ENCODE assay signal across 19 mouse cellular contexts in genomic region chr12:79602641-79603040, GRCm38 (mm10).
DNase-seq lines count a peak whose midpoint lies in the region; ATAC-seq and TF ChIP-seq lines count a peak whose summit lies in the region.
"Had no signal": no experiment of that assay in that cellular context is flagged by ENCODE, and none has a peak within 500 bp of the region (broad histone marks: within the 10 kb centered on the region; RNA-seq: fewer than 3 reads in every experiment).

No protein-coding gene starts in this region.

- no peak for DNase-seq in midbrain, embryonic 10.5 days (ENCODE audit: low spot score)
- DNase-seq in midbrain, embryonic 14.5 days: no peak
- DNase-seq in lung, postnatal 10 days: peak; percentile 53
- DNase-seq in gastrocnemius, postnatal 25 days: no peak
- DNase-seq in cerebellum, adult 2 months: no peak
- DNase-seq: adrenal gland, postnatal 10 days; cerebellum, postnatal 14 days; embryo, embryonic 11 days; gastrocnemius, postnatal 36 days; kidney, adult 2 months; left cerebral cortex, postnatal 4 days; right cerebral cortex, postnatal 14 days; spleen, adult 18-20 months had no signal

- H3K9me3 ChIP-seq in intestine, embryonic 16.5 days (ENCODE audit: control insufficient read depth, low read length): no peaks in the 10 kb centered on the region
- H3K9me3 ChIP-seq in intestine, embryonic 15.5 days: no peaks in the 10 kb centered on the region
- H3K9me3 ChIP-seq in midbrain, embryonic 10.5 days (replicated peaks): no peaks in the 10 kb centered on the region
- H3K9me3 ChIP-seq in midbrain, embryonic 14.5 days (ENCODE audit: control insufficient read depth, low read length): no peaks in the 10 kb centered on the region
- no peaks in the 10 kb centered on the region for H3K9me3 ChIP-seq in stomach, embryonic 16.5 days (replicated peaks; ENCODE audit: control insufficient read depth, low read length)

- no peak for TF ChIP-seq POLR2A in cerebellum, adult 2 months (IDR thresholded peaks at IDR 0.05; ENCODE audit: borderline replicate concordance, insufficient read depth, low read length)

- H3K9ac ChIP-seq in intestine, embryonic 16.5 days (ENCODE audit: low read depth, low read length): no peak overlapping the region
- H3K9ac ChIP-seq in intestine, embryonic 15.5 days: no peak overlapping the region
- no peak overlapping the region for H3K9ac ChIP-seq in midbrain, embryonic 14.5 days (replicated peaks; ENCODE audit: low read length)
- H3K9ac ChIP-seq in stomach, embryonic 16.5 days (ENCODE audit: low read length): no peak overlapping the region

- no peaks in the 10 kb centered on the region for H3K36me3 ChIP-seq in intestine, embryonic 16.5 days (ENCODE audit: control insufficient read depth, insufficient read depth, low read length)
- H3K36me3 ChIP-seq in intestine, embryonic 15.5 days: no peaks in the 10 kb centered on the region
- no peaks in the 10 kb centered on the region for H3K36me3 ChIP-seq in midbrain, embryonic 10.5 days
- H3K36me3 ChIP-seq in midbrain, embryonic 14.5 days (ENCODE audit: control insufficient read depth, insufficient read depth, low read length): no peaks in the 10 kb centered on the region
- no peaks in the 10 kb centered on the region for H3K36me3 ChIP-seq in stomach, embryonic 16.5 days (ENCODE audit: control insufficient read depth, insufficient read depth, low read length)

- WGBS in intestine, embryonic 16.5 days: 71% methylated on average over 3 of the region's 3 CpGs
- 64% methylated on average over 3 of the region's 3 CpGs for WGBS in intestine, embryonic 15.5 days
- WGBS in midbrain, embryonic 10.5 days: 91% methylated on average over 3 of the region's 3 CpGs
- 86% methylated on average over 3 of the region's 3 CpGs for WGBS in midbrain, embryonic 14.5 days
- WGBS in stomach, embryonic 16.5 days: 39% methylated on average over 3 of the region's 3 CpGs
- 81% methylated on average over 3 of the region's 3 CpGs for WGBS in cerebellum, adult 2 months

- TF ChIP-seq CTCF in cerebellum, adult 2 months (IDR thresholded peaks at IDR 0.05; ENCODE audit: borderline replicate concordance, insufficient read depth, low read depth, low read length): no peak

- H3K4me1 ChIP-seq in intestine, embryonic 16.5 days (ENCODE audit: control insufficient read depth, insufficient read depth, low read length): peaks cover 22% of the 10 kb centered on the region
- peaks cover 12% of the 10 kb centered on the region; the same call in 1 of the 2 replicates for H3K4me1 ChIP-seq in intestine, embryonic 15.5 days (replicated peaks)
- H3K4me1 ChIP-seq in midbrain, embryonic 10.5 days: peaks cover 50% of the 10 kb centered on the region
- 0 out of 2 replicates have a peak, but pooled peaks cover 4% of the 10 kb centered on the region for H3K4me1 ChIP-seq in midbrain, embryonic 14.5 days (ENCODE audit: control insufficient read depth, insufficient read depth, low read length)
- peaks cover 21% of the 10 kb centered on the region for H3K4me1 ChIP-seq in stomach, embryonic 16.5 days (ENCODE audit: control insufficient read depth, insufficient read depth, low read length)
- H3K4me1 ChIP-seq in cerebellum, adult 2 months (ENCODE audit: control insufficient read depth, insufficient read depth, low read length): 0 out of 2 replicates have a peak, but pooled peaks cover 3% of the 10 kb centered on the region

- no peak overlapping the region for H3K4me3 ChIP-seq in intestine, embryonic 16.5 days (ENCODE audit: low read length)
- H3K4me3 ChIP-seq in intestine, embryonic 15.5 days (replicated peaks): no peak overlapping the region
- no peak overlapping the region for H3K4me3 ChIP-seq in midbrain, embryonic 10.5 days
- H3K4me3 ChIP-seq in midbrain, embryonic 14.5 days (replicated peaks; ENCODE audit: low read depth, low read length): no peak overlapping the region
- no peak overlapping the region for H3K4me3 ChIP-seq in stomach, embryonic 16.5 days (replicated peaks; ENCODE audit: low read length)
- H3K4me3 ChIP-seq in cerebellum, adult 2 months (replicated peaks; ENCODE audit: insufficient read depth, low read depth, low read length): no peak overlapping the region

- H3K4me2 ChIP-seq in intestine, embryonic 16.5 days (ENCODE audit: low read depth, low read length): no peak overlapping the region
- H3K4me2 ChIP-seq in intestine, embryonic 15.5 days (replicated peaks): no peak overlapping the region
- no peak overlapping the region for H3K4me2 ChIP-seq in midbrain, embryonic 14.5 days (ENCODE audit: low read length)
- H3K4me2 ChIP-seq in stomach, embryonic 16.5 days (ENCODE audit: low read depth, low read length): no peak overlapping the region

- ATAC-seq in intestine, embryonic 16.5 days: no peak
- ATAC-seq in intestine, embryonic 15.5 days: no peak
- ATAC-seq in midbrain, embryonic 14.5 days (ENCODE audit: low FRiP score, low TSS enrichment): no peak
- no peak for ATAC-seq in stomach, embryonic 16.5 days (ENCODE audit: insufficient read depth, low FRiP score)
- ATAC-seq: CD4-positive, CD25-positive, alpha-beta regulatory T cell, adult 4 months; forebrain, embryonic 14.5 days; Patski had no signal

- H3K27me3 ChIP-seq in intestine, embryonic 16.5 days (replicated peaks; ENCODE audit: control insufficient read depth, insufficient read depth, low read length): no peaks in the 10 kb centered on the region
- H3K27me3 ChIP-seq in intestine, embryonic 15.5 days (replicated peaks): no peaks in the 10 kb centered on the region
- 0 out of 2 replicates have a peak, but pooled peaks cover 5% of the 10 kb centered on the region for H3K27me3 ChIP-seq in midbrain, embryonic 10.5 days (ENCODE audit: low read depth, poor library complexity, severe bottlenecking)
- H3K27me3 ChIP-seq in midbrain, embryonic 14.5 days (ENCODE audit: control insufficient read depth, insufficient read depth, low read length): no peaks in the 10 kb centered on the region
- H3K27me3 ChIP-seq in stomach, embryonic 16.5 days (ENCODE audit: control insufficient read depth, insufficient read depth, low read length): no peaks in the 10 kb centered on the region
- H3K27me3 ChIP-seq in cerebellum, adult 2 months (ENCODE audit: control insufficient read depth, insufficient read depth, low read length): no peaks in the 10 kb centered on the region
- H3K27me3 ChIP-seq: Patski had no signal

- H3K27ac ChIP-seq in intestine, embryonic 16.5 days (ENCODE audit: low read length): peak overlapping the region; percentile 7; the same call in 1 of the 2 replicates
- H3K27ac ChIP-seq in intestine, embryonic 15.5 days: no peak overlapping the region
- peak overlapping the region; percentile 42; the same call in 1 of the 2 replicates for H3K27ac ChIP-seq in midbrain, embryonic 10.5 days (replicated peaks)
- no peak overlapping the region for H3K27ac ChIP-seq in midbrain, embryonic 14.5 days (replicated peaks; ENCODE audit: low read depth, low read length)
- peak overlapping the region; percentile 26; the same call in 1 of the 2 replicates for H3K27ac ChIP-seq in stomach, embryonic 16.5 days (ENCODE audit: low read length)
- no peak overlapping the region for H3K27ac ChIP-seq in cerebellum, adult 2 months (ENCODE audit: insufficient read depth, low read length)

Comparison
In these comparisons a context has a peak if more than half of its experiments do, and no peak if none do; other contexts are left out.
1. H3K27ac ChIP-seq: peak in intestine, embryonic 16.5 days (single experiment), midbrain, embryonic 10.5 days (single experiment) and stomach, embryonic 16.5 days (single experiment); none in intestine, embryonic 15.5 days (single experiment), midbrain, embryonic 14.5 days (single experiment) and cerebellum, adult 2 months (single experiment).